Mouse (Mus musculus): ENCODE measurements around the gene Ntm. TPM values are rescaled to one million over a fixed set of nuclear protein-coding genes. Genes with fewer than 3 reads are reported as not detected.
A peak's percentile ranks its signal among the peaks of the same experiment; 100 is the strongest.

Gene Ntm
- polyA plus RNA-seq, 1 experiment from 2014 or later = 14.1 TPM

- Histone ChIP-seq H3K4me1 (ENCODE audit: control insufficient read depth, insufficient read depth, low read length) (peaks cover 10% of the 10 kb centered on the region), H3K4me2 (no peak overlapping the region), H3K36me3 (ENCODE audit: control insufficient read depth, insufficient read depth, low read length) (no peaks in the 10 kb centered on the region), H3K4me3 (ENCODE audit: low read depth, low read length) (no peak overlapping the region), H3K9ac (ENCODE audit: low read length) (no peak overlapping the region), H3K27me3 (ENCODE audit: control insufficient read depth, insufficient read depth, low read length) (no peaks in the 10 kb centered on the region), H3K9me3 (ENCODE audit: control insufficient read depth, low read length) (no peaks in the 10 kb centered on the region), H3K27ac (ENCODE audit: low read depth, low read length) (no peak overlapping the region)
- DNase-seq (ENCODE audit: low spot score, missing footprints) (no peak), ATAC-seq (ENCODE audit: low FRiP score) (no peak)
- WGBS = 74% methylated on average over 14 of the region's 14 CpGs
Measured at GRCm38 (mm10) chr9:29653678-29654235, 309.2 kb downstream of the Ntm start.

- no peak overlapping the region for H3K4me2 ChIP-seq
- no peak overlapping the region for H3K27ac ChIP-seq (ENCODE audit: low read depth, low read length)
- H3K9ac ChIP-seq (ENCODE audit: low read length) = no peak overlapping the region
- DNase-seq (ENCODE audit: low spot score, missing footprints) (no peak), ATAC-seq (ENCODE audit: low FRiP score) (no peak)
- H3K27me3 ChIP-seq (ENCODE audit: control insufficient read depth, insufficient read depth, low read length) = no peaks in the 10 kb centered on the region
- H3K36me3 ChIP-seq (ENCODE audit: control insufficient read depth, insufficient read depth, low read length) = no peaks in the 10 kb centered on the region
- H3K4me3 ChIP-seq (ENCODE audit: low read depth, low read length) = no peak overlapping the region
- H3K9me3 ChIP-seq (ENCODE audit: control insufficient read depth, low read length) = no peaks in the 10 kb centered on the region
- WGBS = 93% methylated on average over 7 of the region's 7 CpGs
- H3K4me1 ChIP-seq (ENCODE audit: control insufficient read depth, insufficient read depth, low read length) = peaks cover 6% of the 10 kb centered on the region
Measured at GRCm38 (mm10) chr9:29652854-29653253, 310.1 kb downstream of the Ntm start.

GRCm38 (mm10) chr9:29651856-29652255 lies 311.1 kb downstream of the Ntm start:
- DNase-seq (ENCODE audit: low spot score, missing footprints) (no peak), ATAC-seq (ENCODE audit: low FRiP score) (no peak)
- WGBS = 75% methylated on average over 5 of the region's 5 CpGs
- H3K27ac ChIP-seq (ENCODE audit: low read depth, low read length) = no peak overlapping the region
- no peak overlapping the region for H3K4me2 ChIP-seq
- H3K4me1 ChIP-seq (ENCODE audit: control insufficient read depth, insufficient read depth, low read length) = no peaks in the 10 kb centered on the region
- H3K27me3 ChIP-seq (ENCODE audit: control insufficient read depth, insufficient read depth, low read length) = no peaks in the 10 kb centered on the region
- no peaks in the 10 kb centered on the region for H3K36me3 ChIP-seq (ENCODE audit: control insufficient read depth, insufficient read depth, low read length)
- H3K4me3 ChIP-seq (ENCODE audit: low read depth, low read length) = no peak overlapping the region
- H3K9ac ChIP-seq (ENCODE audit: low read length) = no peak overlapping the region
- no peaks in the 10 kb centered on the region for H3K9me3 ChIP-seq (ENCODE audit: control insufficient read depth, low read length)

GRCm38 (mm10) chr9:29651226-29651625 lies 311.7 kb downstream of the Ntm start:
- H3K4me1 ChIP-seq (ENCODE audit: control insufficient read depth, insufficient read depth, low read length) = no peaks in the 10 kb centered on the region
- no peak overlapping the region for H3K4me2 ChIP-seq
- H3K9me3 ChIP-seq (ENCODE audit: control insufficient read depth, low read length) = no peaks in the 10 kb centered on the region
- H3K27ac ChIP-seq (ENCODE audit: low read depth, low read length) = no peak overlapping the region
- WGBS = 55% methylated on average over 4 of the region's 4 CpGs
- H3K9ac ChIP-seq (ENCODE audit: low read length) = no peak overlapping the region
- H3K27me3 ChIP-seq (ENCODE audit: control insufficient read depth, insufficient read depth, low read length) = no peaks in the 10 kb centered on the region
- ATAC-seq (ENCODE audit: low FRiP score) = no peak
- no peak overlapping the region for H3K4me3 ChIP-seq (ENCODE audit: low read depth, low read length)
- H3K36me3 ChIP-seq (ENCODE audit: control insufficient read depth, insufficient read depth, low read length) = no peaks in the 10 kb centered on the region
- DNase-seq (ENCODE audit: low spot score, missing footprints) = no peak

- Histone ChIP-seq H3K4me1 (ENCODE audit: control insufficient read depth, insufficient read depth, low read length) (no peaks in the 10 kb centered on the region; the same call in 1 of the 2 replicates), H3K9me3 (ENCODE audit: control insufficient read depth, low read length) (no peaks in the 10 kb centered on the region), H3K9ac (ENCODE audit: low read length) (no peak overlapping the region), H3K4me3 (ENCODE audit: low read depth, low read length) (no peak overlapping the region), H3K4me2 (no peak overlapping the region), H3K27ac (ENCODE audit: low read depth, low read length) (no peak overlapping the region), H3K36me3 (ENCODE audit: control insufficient read depth, insufficient read depth, low read length) (no peaks in the 10 kb centered on the region), H3K27me3 (ENCODE audit: control insufficient read depth, insufficient read depth, low read length) (no peaks in the 10 kb centered on the region)
- 43% methylated on average over 4 of the region's 4 CpGs for WGBS
- ATAC-seq (ENCODE audit: low FRiP score) = peak; percentile 43; the same call in 1 of the 2 replicates
- no peak for DNase-seq (ENCODE audit: low spot score, missing footprints)
Measured at GRCm38 (mm10) chr9:29650679-29651078, 312.3 kb downstream of the Ntm start.

GRCm38 (mm10) chr9:29650266-29650665 lies 312.7 kb downstream of the Ntm start:
- Histone ChIP-seq H3K27me3 (ENCODE audit: control insufficient read depth, insufficient read depth, low read length) (no peaks in the 10 kb centered on the region), H3K9ac (ENCODE audit: low read length) (no peak overlapping the region), H3K4me3 (ENCODE audit: low read depth, low read length) (no peak overlapping the region), H3K4me2 (no peak overlapping the region), H3K36me3 (ENCODE audit: control insufficient read depth, insufficient read depth, low read length) (no peaks in the 10 kb centered on the region), H3K9me3 (ENCODE audit: control insufficient read depth, low read length) (no peaks in the 10 kb centered on the region), H3K27ac (ENCODE audit: low read depth, low read length) (no peak overlapping the region), H3K4me1 (ENCODE audit: control insufficient read depth, insufficient read depth, low read length) (no peaks in the 10 kb centered on the region; the same call in 1 of the 2 replicates)
- no peak for DNase-seq (ENCODE audit: low spot score, missing footprints)
- no peak for ATAC-seq (ENCODE audit: low FRiP score)
- 78% methylated on average over 5 of the region's 5 CpGs for WGBS

- Histone ChIP-seq H3K4me3 (ENCODE audit: low read depth, low read length) (no peak overlapping the region), H3K9me3 (ENCODE audit: control insufficient read depth, low read length) (no peaks in the 10 kb centered on the region), H3K9ac (ENCODE audit: low read length) (no peak overlapping the region), H3K4me1 (ENCODE audit: control insufficient read depth, insufficient read depth, low read length) (no peaks in the 10 kb centered on the region; the same call in 1 of the 2 replicates), H3K4me2 (no peak overlapping the region), H3K27me3 (ENCODE audit: control insufficient read depth, insufficient read depth, low read length) (no peaks in the 10 kb centered on the region), H3K36me3 (ENCODE audit: control insufficient read depth, insufficient read depth, low read length) (no peaks in the 10 kb centered on the region), H3K27ac (ENCODE audit: low read depth, low read length) (no peak overlapping the region)
- ATAC-seq (ENCODE audit: low FRiP score) (no peak), DNase-seq (ENCODE audit: low spot score, missing footprints) (no peak)
- 94% methylated on average over 5 of the region's 5 CpGs for WGBS
Measured at GRCm38 (mm10) chr9:29648256-29648655, 314.7 kb downstream of the Ntm start.

GRCm38 (mm10) chr9:29647764-29648163 lies 315.2 kb downstream of the Ntm start:
- no peak overlapping the region for H3K9ac ChIP-seq (ENCODE audit: low read length)
- 73% methylated on average over 8 of the region's 8 CpGs for WGBS

GRCm38 (mm10) chr9:29645796-29646400 lies 317.0 kb downstream of the Ntm start:
- DNase-seq (ENCODE audit: low spot score, missing footprints) (no peak), ATAC-seq (ENCODE audit: low FRiP score) (no peak)
- Histone ChIP-seq H3K9me3 (ENCODE audit: control insufficient read depth, low read length) (no peaks in the 10 kb centered on the region), H3K36me3 (ENCODE audit: control insufficient read depth, insufficient read depth, low read length) (no peaks in the 10 kb centered on the region), H3K27ac (ENCODE audit: low read depth, low read length) (no peak overlapping the region), H3K4me1 (ENCODE audit: control insufficient read depth, insufficient read depth, low read length) (no peaks in the 10 kb centered on the region; the same call in 1 of the 2 replicates), H3K9ac (ENCODE audit: low read length) (no peak overlapping the region), H3K27me3 (ENCODE audit: control insufficient read depth, insufficient read depth, low read length) (no peaks in the 10 kb centered on the region), H3K4me3 (ENCODE audit: low read depth, low read length) (no peak overlapping the region), H3K4me2 (no peak overlapping the region)
- 30% methylated on average over 8 of the region's 8 CpGs for WGBS

More at GRCm38 (mm10) chr9:29647764-29648163, 315.2 kb downstream of the Ntm start:
- Histone ChIP-seq H3K4me2 (no peak overlapping the region), H3K9me3 (ENCODE audit: control insufficient read depth, low read length) (no peaks in the 10 kb centered on the region), H3K4me1 (ENCODE audit: control insufficient read depth, insufficient read depth, low read length) (no peaks in the 10 kb centered on the region; the same call in 1 of the 2 replicates), H3K27me3 (ENCODE audit: control insufficient read depth, insufficient read depth, low read length) (no peaks in the 10 kb centered on the region), H3K4me3 (ENCODE audit: low read depth, low read length) (no peak overlapping the region), H3K36me3 (ENCODE audit: control insufficient read depth, insufficient read depth, low read length) (no peaks in the 10 kb centered on the region), H3K27ac (ENCODE audit: low read depth, low read length) (no peak overlapping the region)
- ATAC-seq (ENCODE audit: low FRiP score) (no peak), DNase-seq (ENCODE audit: low spot score, missing footprints) (no peak)
